Mouse (Mus musculus): ENCODE data around the gene Hyls1.
A peak's percentile ranks its signal among the peaks of the same experiment; 100 is the strongest.

The Hyls1 gene

DNA sequence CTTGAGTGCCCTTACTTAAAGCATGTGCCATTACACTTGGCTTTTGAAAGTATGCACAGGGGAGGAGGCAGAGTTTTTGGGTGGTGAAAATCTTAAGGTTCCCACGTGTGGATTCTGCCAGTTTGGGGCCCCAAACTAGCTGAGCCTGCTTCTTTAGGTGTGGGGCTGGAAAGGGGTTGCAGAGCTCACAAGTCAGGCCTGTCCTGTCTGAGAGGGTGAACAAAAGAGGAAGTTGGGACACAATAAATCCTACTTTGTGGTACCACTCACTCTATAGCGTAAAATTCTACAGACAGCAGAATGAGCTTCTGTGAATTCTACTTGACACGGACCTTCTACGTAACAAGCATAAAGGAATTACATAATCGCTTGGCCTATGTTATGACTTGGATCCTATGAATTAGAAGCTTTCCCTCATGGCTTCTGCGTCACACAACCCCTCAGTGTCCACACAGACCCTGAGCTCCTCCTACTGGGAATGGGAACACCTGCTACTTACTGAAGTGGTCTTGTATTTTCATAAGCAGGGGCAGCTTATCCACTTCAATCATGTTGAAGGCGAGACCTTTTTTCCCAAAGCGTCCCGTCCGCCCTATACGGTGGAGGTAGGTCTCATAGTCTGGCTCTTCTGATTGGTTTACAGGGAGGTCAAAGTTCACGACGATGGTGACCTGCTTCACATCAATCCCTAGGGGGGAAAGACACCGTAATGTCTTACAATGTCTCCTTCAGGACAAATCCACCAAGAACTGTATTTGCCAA is 26.9 kb downstream of the Hyls1 start:
- no peak for DNase-seq

DNA sequence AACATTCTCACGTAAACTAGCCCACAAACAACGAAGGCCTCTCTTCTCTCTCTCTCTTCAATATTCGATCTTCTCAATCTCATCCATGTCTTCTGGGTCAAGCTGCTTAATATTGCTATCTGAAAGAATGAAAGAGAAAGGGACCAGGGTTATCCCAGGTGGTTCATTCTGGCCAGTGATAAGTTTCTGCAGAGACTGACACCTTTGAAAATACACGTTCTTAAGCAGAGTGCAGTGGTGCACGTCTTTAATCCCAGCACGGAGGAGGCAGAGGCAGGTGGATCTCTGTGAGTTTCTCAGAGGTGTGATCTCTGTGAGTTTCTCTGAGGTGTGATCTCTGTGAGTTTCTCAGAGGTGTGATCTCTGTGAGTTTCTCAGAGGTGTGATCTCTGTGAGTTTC is 28.3 kb downstream of the Hyls1 start:
- DNase-seq = no peak

- DNase-seq = peak; percentile 78
These were observed 28.7 kb downstream of the Hyls1 start for GRCm38 (mm10) chr9:35541488-35541887.

- no peak for DNase-seq
These were observed 29.2 kb downstream of the Hyls1 start for GRCm38 (mm10) chr9:35541024-35541423.

- no peak for DNase-seq
These were observed 31.0 kb downstream of the Hyls1 start for GRCm38 (mm10) chr9:35539001-35539750.

DNA sequence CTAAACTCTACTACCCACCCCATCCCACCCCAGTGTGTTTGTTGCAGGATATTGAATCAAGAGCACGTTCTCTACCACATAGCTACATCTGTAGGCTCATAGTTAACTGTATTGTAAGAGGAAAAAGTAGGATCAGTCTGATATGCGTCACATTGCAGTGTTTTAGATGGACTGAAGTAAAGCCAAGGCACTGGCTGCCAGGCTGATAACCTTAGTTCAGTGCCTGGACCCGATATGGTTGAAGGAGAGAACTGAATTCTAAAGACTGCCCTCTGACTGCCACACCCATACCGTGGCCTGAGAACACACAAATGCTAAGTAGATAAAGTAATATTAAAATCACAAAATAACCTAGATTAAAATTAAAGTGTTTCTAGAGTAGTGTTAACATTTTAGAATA is 34.3 kb downstream of the Hyls1 start:
- no peak for DNase-seq

- DNase-seq = peak; percentile 31
These were observed 35.1 kb downstream of the Hyls1 start for GRCm38 (mm10) chr9:35535110-35535509.

GRCm38 (mm10) chr9:35533266-35533665 is 36.9 kb downstream of the Hyls1 start:
- DNase-seq = no peak

DNA sequence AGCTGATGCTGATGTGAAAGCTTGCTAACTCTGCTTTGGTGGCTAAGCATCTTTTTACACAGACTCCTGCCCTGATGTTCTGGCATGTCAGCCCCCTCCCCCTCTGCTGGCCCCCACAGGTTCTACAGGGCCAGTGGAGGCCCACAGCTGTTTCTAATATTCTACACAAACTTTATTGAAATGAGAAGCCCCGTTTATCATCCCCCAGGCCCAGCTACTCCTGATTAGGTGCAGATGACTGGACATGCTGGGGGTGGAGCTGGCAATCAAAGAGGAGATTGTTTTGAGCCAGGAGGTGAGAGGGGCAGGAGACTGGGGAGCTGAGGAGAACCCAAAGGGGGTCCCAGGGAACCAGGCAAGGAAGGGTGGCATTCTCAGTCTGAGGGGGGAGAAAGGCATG is 40.4 kb downstream of the Hyls1 start:
- DNase-seq = no peak

DNA sequence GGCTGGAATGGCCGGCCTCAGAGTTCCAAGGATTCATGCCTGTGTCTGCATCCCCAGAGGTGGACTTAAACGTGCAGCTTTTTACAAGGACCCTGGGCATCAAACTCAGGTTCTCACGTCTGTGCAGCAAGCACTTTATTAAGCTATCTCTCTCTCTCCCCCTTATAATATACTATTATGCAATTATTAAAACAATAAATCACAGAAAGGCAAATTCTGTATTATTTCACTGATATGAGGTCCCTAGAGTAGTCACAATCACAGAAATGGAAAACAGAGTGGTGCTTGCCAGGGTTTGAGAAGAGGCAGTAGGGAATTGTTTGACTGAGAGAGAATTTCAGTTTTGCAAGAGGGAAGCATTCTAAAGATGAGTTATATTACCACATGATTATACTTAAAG is 41.1 kb downstream of the Hyls1 start:
- DNase-seq = no peak

- DNase-seq = peak; percentile 65
These were observed 46.2 kb downstream of the Hyls1 start for GRCm38 (mm10) chr9:35523941-35524411.

DNA sequence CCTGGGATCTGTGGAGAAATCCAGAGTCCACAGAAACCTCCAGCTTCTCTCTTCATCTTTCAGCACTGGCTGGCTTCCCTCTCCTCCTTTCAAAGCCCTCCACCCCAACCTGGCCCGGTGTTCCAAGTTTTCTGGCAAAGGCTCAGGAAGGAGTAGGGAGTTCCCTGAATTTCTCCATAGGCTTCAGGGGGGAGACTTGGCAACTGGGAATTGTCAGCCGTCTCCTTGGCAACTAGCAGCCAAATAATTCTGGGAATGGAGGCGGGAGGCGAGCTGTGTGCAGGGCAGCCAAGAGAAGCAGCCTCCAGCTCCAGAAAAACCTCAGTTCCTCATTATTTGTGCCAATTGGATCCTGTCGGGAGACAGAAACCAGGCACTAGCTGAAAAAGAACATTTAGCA is 46.7 kb downstream of the Hyls1 start:
- DNase-seq = no peak

GRCm38 (mm10) chr9:35522821-35523515 is 47.2 kb downstream of the Hyls1 start:
- DNase-seq = no peak

DNA sequence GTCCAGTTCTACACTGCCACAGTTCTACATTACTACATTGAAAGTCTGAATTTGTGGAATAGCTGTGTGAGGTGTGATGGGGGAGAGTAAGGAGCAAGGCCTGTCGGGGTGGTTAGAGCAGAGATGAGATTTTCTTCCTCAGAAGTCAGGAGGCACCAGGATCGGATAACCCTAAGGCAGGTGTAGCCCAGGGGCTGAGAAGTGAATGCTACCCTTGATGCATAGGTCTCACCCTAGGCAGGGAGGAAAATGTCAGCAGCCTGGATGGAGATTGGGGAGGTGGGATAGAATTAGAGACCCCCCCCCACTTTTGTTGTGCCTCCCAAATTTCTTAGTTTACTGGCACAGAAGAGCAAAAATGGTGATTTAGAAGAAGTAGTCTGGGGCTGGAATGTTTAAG is 48.0 kb downstream of the Hyls1 start:
- DNase-seq = no peak

DNA sequence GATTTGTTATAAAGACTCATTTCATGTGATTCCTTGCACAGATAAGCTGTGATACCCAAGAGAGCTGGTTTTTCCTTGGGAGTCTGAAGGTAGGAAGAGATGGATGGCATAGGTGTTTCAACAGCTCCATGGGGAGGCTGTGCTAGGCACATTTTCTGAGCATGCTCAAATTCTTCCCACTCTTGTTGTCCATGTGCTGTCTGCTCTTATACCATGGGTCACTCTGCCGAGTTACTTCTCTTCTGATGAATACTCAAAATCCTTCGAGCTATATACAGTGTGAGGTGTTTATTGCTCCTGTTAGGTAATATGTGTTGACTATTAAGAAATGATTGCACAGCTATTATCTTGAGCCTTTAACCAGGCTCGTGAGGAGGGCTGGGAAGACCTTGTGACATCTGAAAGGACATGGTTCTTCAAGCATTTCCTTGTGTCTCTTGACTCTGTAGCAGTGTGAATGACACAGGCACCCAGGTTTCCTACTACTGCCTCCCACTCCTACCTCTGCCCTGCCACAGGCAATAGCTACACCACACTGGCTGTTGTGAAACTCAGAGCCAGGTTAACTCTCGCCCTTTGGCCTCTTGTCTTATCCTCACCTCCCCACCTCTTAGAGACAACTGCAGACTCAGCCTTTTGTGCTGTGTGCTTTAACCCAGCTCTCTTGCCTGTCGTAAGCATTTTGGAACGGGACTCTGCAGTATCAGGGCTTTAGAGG is 49.4 kb downstream of the Hyls1 start:
- no peak for DNase-seq

GRCm38 (mm10) chr9:35518169-35518568 is 52.0 kb downstream of the Hyls1 start, which contains the start of gene Gm1113:
Gene Gm1113, minus strand, starts transcription at chr9:35518269.
- no peak for DNase-seq

DNA sequence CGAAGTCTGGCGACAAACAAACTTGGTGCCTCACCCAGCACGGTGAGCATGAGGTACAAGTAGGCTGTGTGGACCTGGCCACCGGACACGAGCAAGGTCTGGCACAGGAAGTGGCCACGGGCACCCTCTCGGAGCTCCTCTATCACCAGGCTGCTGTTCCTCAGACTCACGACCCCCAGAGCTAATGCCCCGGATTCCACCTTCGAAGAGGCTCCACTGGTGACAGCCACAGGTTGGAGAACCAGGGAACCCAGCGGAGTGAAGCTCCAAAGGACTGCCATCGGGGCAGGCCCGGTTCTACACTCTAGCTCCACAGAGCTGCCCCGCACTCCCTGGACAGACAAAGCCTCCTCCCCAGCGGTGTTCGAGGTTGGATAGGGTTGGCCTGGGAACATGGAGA is 53.5 kb downstream of the Hyls1 start:
- no peak for DNase-seq

- no peak for DNase-seq
These were observed 54.0 kb downstream of the Hyls1 start for GRCm38 (mm10) chr9:35516182-35516581.

GRCm38 (mm10) chr9:35513900-35514299 is 56.3 kb downstream of the Hyls1 start:
- no peak for DNase-seq

Measured in kidney, adult 18-20 months (tissue).